Mouse (Mus musculus) kidney, adult 2 months (tissue): ENCODE results near the gene Cyp2d10. TPM values are rescaled to one million over a fixed set of nuclear protein-coding genes. Genes with fewer than 3 reads are reported as not detected.

Experiments
- DNase-seq: peaks from one replicate; pipeline ENCODE4 v3.0.0; 2021
- H3K27ac ChIP-seq: fragments of 200-500 bp; 2 replicates; pipeline ENCODE4 v1.5.1; 2012; ENCODE audit warnings: low read depth, low read length, control low read depth, inconsistent platforms; ENCODE audit not compliant: insufficient read depth
- H3K27me3 ChIP-seq: fragments of 200-500 bp; replicated peaks from 2 replicates; pipeline ENCODE4 v1.6.1; 2012; ENCODE audit warnings: mild to moderate bottlenecking, moderate library complexity, low read length, inconsistent platforms; ENCODE audit not compliant: control insufficient read depth, insufficient read depth
- H3K36me3 ChIP-seq: fragments of 200-500 bp; 2 replicates; pipeline ENCODE4 v1.6.1; 2012; ENCODE audit warnings: mild to moderate bottlenecking, moderate library complexity, low read length, inconsistent platforms; ENCODE audit not compliant: control insufficient read depth, insufficient read depth
- H3K4me1 ChIP-seq: fragments of 200-500 bp; 2 replicates; pipeline ENCODE4 v1.6.1; 2011; ENCODE audit warnings: low read length; ENCODE audit not compliant: control insufficient read depth, insufficient read depth
- H3K4me3 ChIP-seq: fragments of 200-500 bp; 2 replicates; pipeline ENCODE4 v1.5.1; 2011; ENCODE audit warnings: mild to moderate bottlenecking, low read depth, low read length, control low read depth; ENCODE audit not compliant: insufficient read depth
- CTCF ChIP-seq: fragments of 200-500 bp; conservative IDR thresholded peaks from 2 replicates; pipeline ENCODE4 v1.5.1; 2011; ENCODE audit warnings: low read depth, mild to moderate bottlenecking, control low read depth, low read length, moderate library complexity, mixed read lengths; ENCODE audit not compliant: insufficient read depth, insufficient read length
- POLR2A ChIP-seq: fragments of 200-500 bp; IDR thresholded peaks from one replicate; pipeline ENCODE4 v1.6.1; 2011; ENCODE audit warnings: low read depth, low read length, control low read depth
- WGBS: fragments of 180-500 bp; shearing (Covaris S2); methylation state at CpG from one replicate; pipeline ENCODE4 v1.1.7; 2018; 5-methylcytosine and 5-hydroxymethylcytosine counted together
- polyA plus RNA-seq: library from polyadenylated mRNA; depleted of rRNA; stranded (reverse); fragments of >200 nt; gene quantifications from 2 replicates; pipeline ENCODE4 v1.2.3, GENCODE M21; 2012

The Cyp2d10 gene
- polyA plus RNA-seq, 1 experiment, result 0.33 TPM

- Histone ChIP-seq H3K27ac (no peak overlapping the region), H3K27me3 (no peaks in the 10 kb centered on the region), H3K4me3 (no peak overlapping the region), H3K36me3 (no peaks in the 10 kb centered on the region), H3K4me1 (no peaks in the 10 kb centered on the region)
- DNase-seq, result no peak
- 95% methylated on average over 2 of the region's 2 CpGs for WGBS
- no peak for TF ChIP-seq POLR2A
- no peak for TF ChIP-seq CTCF
Measured at GRCm38 (mm10) chr15:82385729-82386128, 21.3 kb downstream of the Cyp2d10 start.

GRCm38 (mm10) chr15:82382441-82382840 lies 24.6 kb downstream of the Cyp2d10 start:
- H3K27ac ChIP-seq, result no peak overlapping the region
- TF ChIP-seq POLR2A (no peak), CTCF (no peak)
- H3K4me3 ChIP-seq, result no peak overlapping the region
- H3K4me1 ChIP-seq, result peaks cover 4% of the 10 kb centered on the region; the same call in 1 of the 2 replicates
- H3K36me3 ChIP-seq, result no peaks in the 10 kb centered on the region
- WGBS, result 96% methylated on average over 2 of the region's 2 CpGs
- no peaks in the 10 kb centered on the region for H3K27me3 ChIP-seq
- DNase-seq, result no peak

DNA sequence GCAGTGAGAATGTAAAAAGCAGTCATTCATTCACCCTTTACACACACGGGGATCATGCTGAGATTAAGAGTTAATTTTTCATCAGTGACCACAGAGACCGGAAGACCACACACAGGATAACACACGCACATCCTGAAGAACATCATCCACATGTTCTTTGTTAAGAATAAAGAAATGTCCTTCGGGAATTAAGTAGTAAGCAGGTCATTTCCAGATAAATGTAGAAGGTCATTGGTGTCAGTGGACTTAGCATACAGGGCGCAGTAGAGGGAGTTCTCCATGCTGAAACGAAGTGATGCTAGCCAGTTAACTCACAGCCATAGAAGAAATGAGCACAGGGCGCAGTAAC lies 26.3 kb downstream of the Cyp2d10 start:
- no peaks in the 10 kb centered on the region for H3K36me3 ChIP-seq
- peak overlapping the region; percentile 75 for H3K27ac ChIP-seq
- H3K4me1 ChIP-seq, result peaks cover 11% of the 10 kb centered on the region; the same call in 1 of the 2 replicates
- H3K27me3 ChIP-seq, result no peaks in the 10 kb centered on the region
- no peak for DNase-seq
- no peak for TF ChIP-seq CTCF
- TF ChIP-seq POLR2A, result no peak
- 24% methylated on average over 7 of the region's 7 CpGs for WGBS
- peak overlapping the region; percentile 65 for H3K4me3 ChIP-seq

- TF ChIP-seq CTCF (no peak), POLR2A (peak; percentile 18)
- 2% methylated on average over 18 of the region's 24 CpGs for WGBS
- H3K27ac ChIP-seq, result peak within 1 kb of the TSS; percentile 86
- no peaks in the 10 kb centered on the region for H3K36me3 ChIP-seq
- H3K4me3 ChIP-seq, result peak within 1 kb of the TSS; percentile 65
- peak; percentile 77 for DNase-seq
- H3K4me1 ChIP-seq, result peaks cover 11% of the 10 kb centered on the region; the same call in 1 of the 2 replicates
- no peaks in the 10 kb centered on the region for H3K27me3 ChIP-seq
Measured at GRCm38 (mm10) chr15:82379871-82380713, 26.9 kb downstream of the Cyp2d10 start, which contains the start of gene Cyp2d22. Cyp2d22 (minus strand) TSS chr15:82380260.

DNA sequence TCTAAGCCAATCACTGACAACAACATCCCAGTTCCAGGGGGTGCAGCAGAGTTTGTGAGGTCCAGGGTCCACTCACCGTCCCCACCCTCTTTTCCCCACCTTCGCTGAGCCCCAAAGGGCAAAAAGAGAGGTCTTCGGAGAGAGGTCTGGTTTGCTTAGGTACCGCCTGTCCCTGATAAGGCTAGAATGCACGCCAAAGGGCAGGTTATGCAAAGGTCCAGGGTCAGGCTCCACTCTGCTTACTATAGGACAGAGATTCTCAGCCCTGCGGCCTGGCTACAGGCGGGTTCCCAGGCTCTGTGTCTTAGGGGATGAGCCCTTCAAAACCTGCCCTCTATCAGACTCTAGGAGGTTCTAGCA lies 27.5 kb downstream of the Cyp2d10 start:
- Histone ChIP-seq H3K36me3 (no peaks in the 10 kb centered on the region), H3K27ac (peak overlapping the region; percentile 86), H3K4me1 (peaks cover 11% of the 10 kb centered on the region; the same call in 1 of the 2 replicates), H3K4me3 (peak overlapping the region; percentile 65), H3K27me3 (no peaks in the 10 kb centered on the region)
- TF ChIP-seq CTCF (no peak), POLR2A (no peak)
- DNase-seq, result no peak
- WGBS, result 23% methylated on average over 7 of the region's 7 CpGs

GRCm38 (mm10) chr15:82378261-82379180 lies 28.5 kb downstream of the Cyp2d10 start:
- no peaks in the 10 kb centered on the region for H3K36me3 ChIP-seq
- peaks cover 11% of the 10 kb centered on the region; the same call in 1 of the 2 replicates for H3K4me1 ChIP-seq
- no peaks in the 10 kb centered on the region for H3K27me3 ChIP-seq
- DNase-seq, result peak; percentile 56
- H3K27ac ChIP-seq, result peak overlapping the region; percentile 86
- H3K4me3 ChIP-seq, result peak overlapping the region; percentile 12
- no peak for TF ChIP-seq POLR2A
- TF ChIP-seq CTCF, result no peak
- WGBS, result 32% methylated on average over 15 of the region's 15 CpGs
